Mouse (Mus musculus): ENCODE data around the gene Mfsd5.

The Mfsd5 gene

GRCm38 (mm10) chr15:102248131-102248811 lies 31.0 kb upstream of the Mfsd5 start:
- DNase-seq: no peak

GRCm38 (mm10) chr15:102248812-102249191 lies 30.5 kb upstream of the Mfsd5 start:
- DNase-seq: peak in 1 of 2 experiments; percentile 64

- DNase-seq: peak; percentile 62 to 79
These were observed 30.0 kb upstream of the Mfsd5 start for GRCm38 (mm10) chr15:102249251-102249691.

- no peak for DNase-seq
These were observed 29.3 kb upstream of the Mfsd5 start for GRCm38 (mm10) chr15:102249967-102250366.

- DNase-seq: no peak
These were observed 28.7 kb upstream of the Mfsd5 start for GRCm38 (mm10) chr15:102250521-102250920.

GRCm38 (mm10) chr15:102255547-102256255 lies 23.6 kb upstream of the Mfsd5 start:
- peak; percentile 62 to 88 for DNase-seq

GRCm38 (mm10) chr15:102256431-102257201 lies 22.6 kb upstream of the Mfsd5 start:
- DNase-seq: no peak

GRCm38 (mm10) chr15:102257202-102258075 lies 21.8 kb upstream of the Mfsd5 start, which contains the start of gene Rarg:
Rarg (minus strand) TSS chr15:102257517.
- peak; percentile 57 to 86 for DNase-seq

GRCm38 (mm10) chr15:102258076-102258470 lies 21.2 kb upstream of the Mfsd5 start:
- peak; percentile 60 to 78 for DNase-seq

GRCm38 (mm10) chr15:102258581-102259253 lies 20.5 kb upstream of the Mfsd5 start:
- no peak for DNase-seq

GRCm38 (mm10) chr15:102262582-102262981 lies 16.7 kb upstream of the Mfsd5 start:
- no peak for DNase-seq

GRCm38 (mm10) chr15:102263037-102263436 lies 16.2 kb upstream of the Mfsd5 start:
- no peak for DNase-seq

GRCm38 (mm10) chr15:102265548-102265947 lies 13.7 kb upstream of the Mfsd5 start:
- no peak for DNase-seq

- DNase-seq: no peak
These were observed 8.8 kb upstream of the Mfsd5 start, which contains the start of gene Gm9918 for GRCm38 (mm10) chr15:102270274-102270960. Gm9918 (plus strand) TSS chr15:102270563.

GRCm38 (mm10) chr15:102271441-102271840 lies 7.8 kb upstream of the Mfsd5 start:
- peak in 1 of 2 experiments; percentile 57 for DNase-seq

- DNase-seq: no peak
These were observed 5.1 kb upstream of the Mfsd5 start for GRCm38 (mm10) chr15:102273982-102274716.

- DNase-seq: no peak
These were observed 545 bp upstream of the Mfsd5 start for GRCm38 (mm10) chr15:102278726-102279091.

- DNase-seq: peak in 1 of 2 experiments; percentile 41
These were observed 698 bp downstream of the Mfsd5 start for GRCm38 (mm10) chr15:102279783-102280520.

GRCm38 (mm10) chr15:102280623-102281022 lies 1.4 kb downstream of the Mfsd5 start:
- DNase-seq: peak in 1 of 2 experiments; percentile 41

Measured in kidney, postnatal 25 days (tissue).